Mouse (Mus musculus) liver, embryonic 14.5 days (tissue): ENCODE measurements around the gene Ypel4. TPM values are rescaled to one million over a fixed set of nuclear protein-coding genes. Genes with fewer than 3 reads are reported as not detected.

Source experiments
- ATAC-seq: fragments of 200-750 bp; cut with Nextera tagmentation; 2 replicates; pipeline ENCODE4 v1.8.0; 2017; ENCODE audit warnings: moderate number of reproducible peaks, mild to moderate bottlenecking, moderate library complexity; ENCODE audit not compliant: insufficient read depth
- DNase-seq, 3 experiments: peaks; one replicate each; pipeline ENCODE4 v3.0.0-alpha.2; 2012 to 2013; ENCODE audit warnings: low read depth in 3 of 3, low spot score in 3 of 3
- H3K27ac ChIP-seq: fragments of 300-500 bp; sonication (generic); 2 replicates; pipeline ENCODE4 v1.5.1; 2014; ENCODE audit warnings: moderate library complexity, mild to moderate bottlenecking, control low read depth, inconsistent platforms
- H3K27me3 ChIP-seq: fragments of 300-500 bp; sonication (generic); 2 replicates; pipeline ENCODE4 v1.6.1; 2014; ENCODE audit warnings: mild to moderate bottlenecking, low read length, moderate library complexity; ENCODE audit not compliant: control insufficient read depth, insufficient read depth
- H3K36me3 ChIP-seq: fragments of 300-500 bp; sonication (generic); replicated peaks from 2 replicates; pipeline ENCODE4 v1.6.1; 2014; ENCODE audit warnings: low read depth; ENCODE audit not compliant: control insufficient read depth, insufficient read depth
- H3K4me1 ChIP-seq, 2 experiments: fragments of 200-500 bp in 1 of 2; fragments of 300-500 bp in 1 of 2; sonication (generic) in 1 of 2; replicated peaks; 2 replicates each; pipeline ENCODE4 v1.6.1; 2012 to 2014; ENCODE audit warnings: antibody characterized with exemption in 1 of 2, inconsistent platforms in 1 of 2, low read length in 1 of 2; ENCODE audit not compliant: control insufficient read depth in 2 of 2, insufficient read depth in 2 of 2
- H3K4me2 ChIP-seq: fragments of 300-500 bp; sonication (generic); 2 replicates; pipeline ENCODE4 v1.6.1; 2014; ENCODE audit warnings: low read depth, mild to moderate bottlenecking, control low read depth, moderate library complexity
- H3K4me3 ChIP-seq, 2 experiments: fragments of 200-500 bp in 1 of 2; fragments of 300-500 bp in 1 of 2; sonication (generic) in 1 of 2; 2 replicates each; pipeline ENCODE4 v1.5.1; 2012 to 2014; ENCODE audit warnings: low read depth in 2 of 2, low read length in 2 of 2, mild to moderate bottlenecking in 2 of 2, control low read depth in 1 of 2, inconsistent platforms in 1 of 2, moderate library complexity in 1 of 2; ENCODE audit not compliant: insufficient read depth in 1 of 2
- H3K9ac ChIP-seq: fragments of 300-500 bp; sonication (generic); replicated peaks from 2 replicates; pipeline ENCODE4 v1.6.1; 2014; ENCODE audit warnings: mild to moderate bottlenecking, control low read depth, moderate library complexity
- H3K9me3 ChIP-seq: fragments of 300-500 bp; sonication (generic); 2 replicates; pipeline ENCODE4 v1.6.1; 2016; ENCODE audit warnings: low read length, mixed read lengths; ENCODE audit not compliant: control insufficient read depth
- CTCF ChIP-seq: IDR thresholded peaks from 2 replicates; pipeline ENCODE4 v1.5.1; 2016; ENCODE audit warnings: antibody characterized with exemption, low read depth, control low read depth
- EP300 ChIP-seq: IDR thresholded peaks from 2 replicates; pipeline ENCODE4 v1.6.1; 2016; ENCODE audit warnings: antibody characterized with exemption, low read depth
- WGBS: fragments of 180-500 bp; shearing (Covaris S2); extraction: QIAGEN DNeasy Blood & Tissue Kit; methylation state at CpG from one replicate; pipeline ENCODE4 v1.1.7; 2014; ENCODE audit not compliant: insufficient replicate concordance; 5-methylcytosine and 5-hydroxymethylcytosine counted together
- polyA plus RNA-seq, 2 experiments: library from polyadenylated mRNA; depleted of rRNA in 1 of 2; stranded (reverse) in 1 of 2; unstranded in 1 of 2; fragments of >200 nt; fragmentation: Nextera tagmentation in 1 of 2; extraction: Ambion mirVana in 1 of 2; gene quantifications; 2 replicates each; pipeline versions ENCODE4 v1.2.1 to v1.2.3; 2012 to 2014

Ypel4 gene
- polyA plus RNA-seq, 2 experiments, result 53.4 to 145 TPM

- DNase-seq, result no peak
- WGBS, result 53% methylated on average over 8 of the region's 8 CpGs
- no peak overlapping the region for H3K4me3 ChIP-seq
These were observed 26.9 kb downstream of the Ypel4 start for GRCm38 (mm10) chr2:84760777-84761176.

GRCm38 (mm10) chr2:84761309-84761708, 27.5 kb downstream of the Ypel4 start:
- 56% methylated on average over 3 of the region's 3 CpGs for WGBS

More at GRCm38 (mm10) chr2:84760777-84761176, 26.9 kb downstream of the Ypel4 start:
- Histone ChIP-seq H3K9me3 (no peaks in the 10 kb centered on the region), H3K27ac (no peak overlapping the region), H3K36me3 (no peaks in the 10 kb centered on the region), H3K9ac (no peak overlapping the region), H3K4me2 (no peak overlapping the region), H3K27me3 (no peaks in the 10 kb centered on the region), H3K4me1 (peaks cover 0 to 7% of the 10 kb centered on the region in 2 experiments; a peak in 2 of 4 replicates)
- no peak for TF ChIP-seq EP300
- TF ChIP-seq CTCF, result no peak
- ATAC-seq, result no peak

GRCm38 (mm10) chr2:84761840-84762239, 28.0 kb downstream of the Ypel4 start:
- no peak for DNase-seq
- no peak overlapping the region for H3K27ac ChIP-seq

More at GRCm38 (mm10) chr2:84761309-84761708, 27.5 kb downstream of the Ypel4 start:
- H3K9ac ChIP-seq, result no peak overlapping the region
- H3K4me1 ChIP-seq, result peaks cover 0 to 7% of the 10 kb centered on the region in 2 experiments; a peak in 2 of 4 replicates
- no peak for TF ChIP-seq EP300
- no peak for TF ChIP-seq CTCF
- no peak overlapping the region for H3K27ac ChIP-seq
- DNase-seq, result no peak
- H3K4me3 ChIP-seq, result no peak overlapping the region
- H3K4me2 ChIP-seq, result no peak overlapping the region
- H3K9me3 ChIP-seq, result no peaks in the 10 kb centered on the region
- no peaks in the 10 kb centered on the region for H3K36me3 ChIP-seq
- no peak for ATAC-seq
- no peaks in the 10 kb centered on the region for H3K27me3 ChIP-seq

GRCm38 (mm10) chr2:84762295-84762694, 28.4 kb downstream of the Ypel4 start:
- Histone ChIP-seq H3K4me2 (no peak overlapping the region), H3K4me1 (0 out of 4 replicates have a peak, but pooled peaks cover 0 to 3% of the 10 kb centered on the region in 2 experiments), H3K27ac (no peak overlapping the region), H3K27me3 (no peaks in the 10 kb centered on the region; the same call in 1 of the 2 replicates), H3K9ac (no peak overlapping the region), H3K9me3 (no peaks in the 10 kb centered on the region), H3K36me3 (no peaks in the 10 kb centered on the region), H3K4me3 (no peak overlapping the region)
- ATAC-seq (no peak), DNase-seq (no peak)
- TF ChIP-seq EP300 (no peak), CTCF (no peak)
- 47% methylated on average over 4 of the region's 4 CpGs for WGBS

More at GRCm38 (mm10) chr2:84761840-84762239, 28.0 kb downstream of the Ypel4 start:
- H3K9ac ChIP-seq, result no peak overlapping the region
- H3K4me3 ChIP-seq, result no peak overlapping the region
- no peaks in the 10 kb centered on the region for H3K36me3 ChIP-seq
- WGBS, result 67% methylated on average over 1 of the region's 1 CpGs
- no peak overlapping the region for H3K4me2 ChIP-seq
- no peak for ATAC-seq
- H3K27me3 ChIP-seq, result no peaks in the 10 kb centered on the region; the same call in 1 of the 2 replicates
- TF ChIP-seq EP300 (no peak), CTCF (no peak)
- H3K4me1 ChIP-seq, result peaks cover 0 to 3% of the 10 kb centered on the region in 2 experiments; a peak in 1 of 4 replicates
- H3K9me3 ChIP-seq, result no peaks in the 10 kb centered on the region

GRCm38 (mm10) chr2:84762818-84763217, 29.0 kb downstream of the Ypel4 start:
- DNase-seq (no peak), ATAC-seq (no peak)
- no peaks in the 10 kb centered on the region for H3K9me3 ChIP-seq
- WGBS, result 19% methylated on average over 1 of the region's 1 CpGs
- no peak overlapping the region for H3K27ac ChIP-seq
- H3K4me2 ChIP-seq, result no peak overlapping the region
- no peak overlapping the region for H3K4me3 ChIP-seq
- H3K36me3 ChIP-seq, result no peaks in the 10 kb centered on the region
- no peak for TF ChIP-seq CTCF
- TF ChIP-seq EP300, result no peak
- no peaks in the 10 kb centered on the region; the same call in 1 of the 2 replicates for H3K27me3 ChIP-seq
- H3K4me1 ChIP-seq, result 0 out of 4 replicates have a peak, but pooled peaks cover 0 to 3% of the 10 kb centered on the region in 2 experiments
- no peak overlapping the region for H3K9ac ChIP-seq
